Mouse (Mus musculus): ENCODE results near the gene BC107364.
"Not testable (repeated sequence)": the region's sequence is repeated elsewhere in the genome, so short reads cannot be mapped to it uniquely, and the experiment has no call there.

The BC107364 gene

GRCm38 (mm10) chr3:96449762-96450585, 2.1 kb downstream of the BC107364 start:
- DNase-seq, result not testable (repeated sequence)

GRCm38 (mm10) chr3:96445436-96445835, 6.7 kb downstream of the BC107364 start:
- DNase-seq, result no peak

- peak; percentile 72 to 74 for DNase-seq
These were observed 11.5 kb downstream of the BC107364 start for GRCm38 (mm10) chr3:96440578-96440977.

- DNase-seq, result no peak
These were observed 16.5 kb downstream of the BC107364 start for GRCm38 (mm10) chr3:96435557-96436091.

GRCm38 (mm10) chr3:96432207-96432606, 19.9 kb downstream of the BC107364 start:
- no peak for DNase-seq

- no peak for DNase-seq
These were observed 22.3 kb downstream of the BC107364 start for GRCm38 (mm10) chr3:96429819-96430132.

GRCm38 (mm10) chr3:96428941-96429818, 22.9 kb downstream of the BC107364 start:
- no peak for DNase-seq

GRCm38 (mm10) chr3:96427761-96428462, 24.2 kb downstream of the BC107364 start:
- DNase-seq, result peak in 1 of 2 experiments; percentile 8

- no peak for DNase-seq
These were observed 24.8 kb downstream of the BC107364 start for GRCm38 (mm10) chr3:96427311-96427710.

- DNase-seq, result no peak
These were observed 25.8 kb downstream of the BC107364 start for GRCm38 (mm10) chr3:96426268-96426667.

GRCm38 (mm10) chr3:96424447-96424846, 27.7 kb downstream of the BC107364 start:
- DNase-seq, result not testable (repeated sequence)

GRCm38 (mm10) chr3:96423889-96424288, 28.2 kb downstream of the BC107364 start:
- DNase-seq, result no peak

GRCm38 (mm10) chr3:96420796-96421195, 31.3 kb downstream of the BC107364 start:
- DNase-seq, result no peak

GRCm38 (mm10) chr3:96418902-96419301, 33.2 kb downstream of the BC107364 start:
- not testable (repeated sequence) for DNase-seq

GRCm38 (mm10) chr3:96417850-96418815, 34.0 kb downstream of the BC107364 start:
- DNase-seq, result no peak

GRCm38 (mm10) chr3:96416595-96416994, 35.5 kb downstream of the BC107364 start:
- DNase-seq, result no peak

- DNase-seq, result no peak
These were observed 36.0 kb downstream of the BC107364 start for GRCm38 (mm10) chr3:96416056-96416455.

GRCm38 (mm10) chr3:96414951-96415327, 37.2 kb downstream of the BC107364 start:
- no peak for DNase-seq

GRCm38 (mm10) chr3:96414126-96414950, 37.8 kb downstream of the BC107364 start:
- DNase-seq, result peak; percentile 9 to 34

GRCm38 (mm10) chr3:96413581-96414125, 38.5 kb downstream of the BC107364 start:
- no peak for DNase-seq

All from cerebellum, adult 18-20 months (tissue).